Mouse (Mus musculus): ENCODE results near the gene Tdp2.

The Tdp2 gene

GRCm38 (mm10) chr13:24831353-24832130, at the start of gene Tdp2, which contains the start of gene Acot13:
Gene Tdp2 (plus strand): TSS chr13:24831679.
Gene Acot13 (minus strand): TSS chr13:24831540.
- in situ Hi-C loops (cut with MboI): no loop called here

GRCm38 (mm10) chr13:24781916-24782315, 49.6 kb upstream of the Tdp2 start:
- in situ Hi-C loops (cut with MboI): no loop called here

- in situ Hi-C loops (cut with MboI): no loop called here
These were observed 45.4 kb upstream of the Tdp2 start for GRCm38 (mm10) chr13:24786014-24786490.

GRCm38 (mm10) chr13:24787477-24787876, 44.0 kb upstream of the Tdp2 start:
- in situ Hi-C loops (cut with MboI): no loop called here

GRCm38 (mm10) chr13:24791349-24791748, 40.1 kb upstream of the Tdp2 start:
- in situ Hi-C loops (cut with MboI): no loop called here

GRCm38 (mm10) chr13:24792411-24793045, 39.0 kb upstream of the Tdp2 start:
- in situ Hi-C loops (cut with MboI): no loop called here

- in situ Hi-C loops (cut with MboI): no loop called here
These were observed 32.8 kb upstream of the Tdp2 start for GRCm38 (mm10) chr13:24798686-24799085.

GRCm38 (mm10) chr13:24799378-24799777, 32.1 kb upstream of the Tdp2 start:
- in situ Hi-C loops (cut with MboI): no loop called here

GRCm38 (mm10) chr13:24799925-24800673, 31.4 kb upstream of the Tdp2 start:
- in situ Hi-C loops (cut with MboI): no loop called here

GRCm38 (mm10) chr13:24800674-24801307, 30.7 kb upstream of the Tdp2 start:
- in situ Hi-C loops (cut with MboI): no loop called here

GRCm38 (mm10) chr13:24801308-24801921, 30.1 kb upstream of the Tdp2 start, which contains the start of gene BC005537:
Gene BC005537 (plus strand): TSS chr13:24801657.
- in situ Hi-C loops (cut with MboI): no loop called here

- in situ Hi-C loops (cut with MboI): no loop called here
These were observed 29.3 kb upstream of the Tdp2 start for GRCm38 (mm10) chr13:24802131-24802691.

- in situ Hi-C loops (cut with MboI): no loop called here
These were observed 28.3 kb upstream of the Tdp2 start for GRCm38 (mm10) chr13:24803196-24803595.

- in situ Hi-C loops (cut with MboI): no loop called here
These were observed 25.4 kb upstream of the Tdp2 start for GRCm38 (mm10) chr13:24806079-24806478.

- in situ Hi-C loops (cut with MboI): no loop called here
These were observed 19.0 kb upstream of the Tdp2 start for GRCm38 (mm10) chr13:24812521-24812920.

GRCm38 (mm10) chr13:24814616-24815015, 16.9 kb upstream of the Tdp2 start:
- in situ Hi-C loops (cut with MboI): no loop called here

GRCm38 (mm10) chr13:24816125-24817092, 15.1 kb upstream of the Tdp2 start:
- in situ Hi-C loops (cut with MboI): no loop called here

- in situ Hi-C loops (cut with MboI): no loop called here
These were observed 11.5 kb upstream of the Tdp2 start for GRCm38 (mm10) chr13:24819931-24820330.

- in situ Hi-C loops (cut with MboI): no loop called here
These were observed 8.7 kb upstream of the Tdp2 start for GRCm38 (mm10) chr13:24822663-24823343.
